Mouse (Mus musculus): Measurements from ENCODE around the gene Fmn2.

The Fmn2 gene

DNA sequence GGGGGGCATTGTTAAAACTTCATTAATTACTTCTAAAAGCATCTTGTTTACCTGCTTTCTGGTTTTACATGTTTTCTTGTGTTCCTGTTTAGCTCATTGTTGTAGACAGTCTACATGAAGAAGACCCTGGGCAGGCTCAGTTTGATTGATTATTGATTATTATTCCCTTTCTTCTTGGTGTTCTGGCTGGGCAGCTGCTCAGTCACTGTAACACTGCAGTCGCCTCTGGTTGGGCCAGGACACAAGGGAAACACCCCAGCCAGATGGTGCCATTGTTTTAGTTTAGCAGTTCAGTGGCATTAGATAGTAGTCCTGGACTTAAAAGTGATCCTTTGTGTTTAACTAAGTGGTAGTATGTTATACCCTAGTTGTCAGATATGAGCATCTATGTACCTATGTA lies 167.5 kb downstream of the Fmn2 start:
- no peak for DNase-seq

DNA sequence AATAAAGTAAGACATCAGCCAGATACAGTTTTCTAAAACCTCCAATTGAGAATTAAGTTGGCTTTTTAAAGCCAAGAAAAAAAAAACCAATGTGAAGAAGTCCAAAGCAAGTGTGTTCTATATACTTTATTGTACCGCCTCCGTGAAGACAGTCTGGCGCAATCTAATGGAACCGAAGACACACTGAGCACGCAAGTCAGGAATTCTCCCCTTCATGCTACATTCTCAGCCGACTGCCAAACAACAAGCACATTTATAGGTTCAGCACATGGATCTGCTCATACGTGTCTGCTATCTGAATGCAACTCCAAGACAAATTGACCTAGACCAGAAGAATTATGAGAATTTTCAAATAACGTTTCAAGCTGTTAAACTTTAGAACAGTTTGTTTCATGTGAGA lies 169.2 kb downstream of the Fmn2 start:
- DNase-seq, result no peak

DNA sequence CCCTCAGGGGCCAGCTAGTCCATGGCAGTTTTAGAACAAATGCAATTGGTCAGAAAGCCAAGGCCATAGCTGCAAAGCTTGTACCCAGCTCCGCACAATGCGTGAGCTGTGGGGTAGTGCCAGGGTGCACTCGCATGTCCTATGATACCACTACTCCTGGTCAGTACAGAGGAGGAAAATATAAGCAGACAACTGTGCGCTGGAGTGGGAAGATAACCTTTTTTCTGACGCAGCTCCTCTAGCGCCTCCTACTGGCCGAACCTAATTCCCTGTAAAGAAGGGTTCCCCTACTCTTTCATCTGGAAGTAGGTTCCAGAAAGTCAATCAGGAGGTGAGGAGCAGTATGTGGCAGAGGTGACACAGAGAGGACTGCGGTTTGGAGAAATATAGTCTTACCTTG lies 173.0 kb downstream of the Fmn2 start:
- DNase-seq, result no peak

DNA sequence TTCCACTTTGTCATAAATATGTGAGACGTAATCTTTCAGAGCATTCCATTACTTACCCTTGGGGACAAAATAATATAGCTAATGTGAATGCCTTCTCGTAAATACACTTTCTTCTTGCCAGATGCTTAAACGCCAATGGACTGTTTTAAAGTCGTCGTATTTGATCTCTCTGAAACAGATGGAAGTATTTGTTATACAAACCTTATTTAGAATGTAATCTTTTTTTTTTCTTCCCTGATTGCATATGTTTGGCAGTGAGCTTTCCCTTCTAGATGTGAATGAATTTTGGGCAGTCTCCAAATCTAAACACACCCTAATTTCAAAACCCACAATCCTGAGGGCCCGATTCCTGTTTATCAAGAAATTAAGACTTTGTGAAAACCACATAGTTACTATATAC lies 173.7 kb downstream of the Fmn2 start:
- DNase-seq, result no peak

DNA sequence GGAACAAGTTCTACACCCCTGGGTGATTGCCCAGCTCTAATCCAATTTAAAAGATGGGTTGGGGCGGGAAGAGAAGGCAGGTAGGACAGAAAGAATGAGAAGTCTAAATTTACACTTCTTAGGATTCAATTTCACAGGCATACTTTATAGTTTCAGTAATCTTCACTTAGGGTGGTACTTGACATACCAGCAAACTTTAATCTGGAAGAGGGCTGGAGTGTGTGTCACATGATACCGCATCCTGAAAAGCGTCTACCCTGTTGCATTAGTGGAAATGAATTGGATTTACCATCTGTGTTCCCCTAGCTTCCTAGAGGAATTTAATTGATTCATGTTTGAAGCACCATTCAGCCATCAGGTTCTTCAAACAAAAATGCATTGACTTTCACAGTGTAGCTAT lies 174.6 kb downstream of the Fmn2 start:
- DNase-seq, result no peak

DNA sequence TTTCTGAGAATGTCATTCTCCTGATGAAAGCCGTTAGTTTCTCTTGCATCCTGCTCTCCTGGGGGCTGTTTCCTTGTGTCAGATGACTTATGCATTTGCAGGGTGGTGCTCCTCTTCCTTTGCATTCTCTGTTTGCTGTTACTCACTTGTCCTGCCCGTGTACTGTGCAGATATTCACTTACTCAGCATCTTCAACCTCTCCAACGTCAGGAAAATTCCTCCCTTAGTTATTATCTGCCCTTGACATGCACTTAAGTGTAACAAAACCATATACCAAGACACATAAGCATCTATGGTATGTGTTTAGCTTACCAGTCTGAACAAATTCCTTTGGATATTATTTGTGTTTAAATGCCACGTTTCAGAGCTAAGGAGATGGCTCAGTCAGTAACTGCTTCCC lies 175.6 kb downstream of the Fmn2 start:
- DNase-seq, result no peak

DNA sequence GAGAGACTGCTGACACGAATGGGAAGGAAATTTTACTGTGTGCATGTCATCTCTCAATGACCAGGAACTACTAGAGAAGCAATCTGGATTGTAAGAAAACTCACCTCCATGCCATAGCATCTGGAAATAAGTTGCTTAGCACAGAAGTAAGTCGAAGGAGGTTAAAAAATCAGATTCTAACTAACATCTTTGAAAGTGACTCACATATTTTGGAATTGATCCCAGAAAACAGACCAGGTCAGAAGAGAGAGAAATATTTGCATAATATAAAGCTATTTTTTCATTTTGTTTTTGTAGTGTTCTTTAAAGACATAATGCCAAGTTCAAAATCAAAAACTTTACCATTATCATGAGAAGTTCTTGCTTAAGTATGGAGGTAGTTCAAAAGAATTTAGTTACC lies 187.7 kb downstream of the Fmn2 start:
- no peak for DNase-seq

DNA sequence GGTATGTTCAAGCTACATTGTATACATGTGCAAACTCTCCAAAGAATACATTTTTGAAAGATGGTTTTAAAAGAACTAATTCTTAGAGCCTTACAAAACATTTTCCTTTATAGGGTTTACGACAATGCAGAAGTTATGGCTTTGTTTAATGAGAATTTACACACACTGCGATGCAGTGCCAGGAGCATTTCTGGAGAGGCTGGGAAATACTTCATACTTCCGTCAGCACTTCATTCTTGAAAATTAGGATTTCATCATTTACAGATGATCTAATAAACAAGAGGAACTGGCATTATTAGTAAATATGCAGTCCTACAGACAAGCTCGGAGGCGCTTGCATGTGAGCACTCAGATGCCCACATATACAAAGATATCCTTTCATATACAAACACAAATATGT lies 199.2 kb downstream of the Fmn2 start:
- DNase-seq, result no peak

DNA sequence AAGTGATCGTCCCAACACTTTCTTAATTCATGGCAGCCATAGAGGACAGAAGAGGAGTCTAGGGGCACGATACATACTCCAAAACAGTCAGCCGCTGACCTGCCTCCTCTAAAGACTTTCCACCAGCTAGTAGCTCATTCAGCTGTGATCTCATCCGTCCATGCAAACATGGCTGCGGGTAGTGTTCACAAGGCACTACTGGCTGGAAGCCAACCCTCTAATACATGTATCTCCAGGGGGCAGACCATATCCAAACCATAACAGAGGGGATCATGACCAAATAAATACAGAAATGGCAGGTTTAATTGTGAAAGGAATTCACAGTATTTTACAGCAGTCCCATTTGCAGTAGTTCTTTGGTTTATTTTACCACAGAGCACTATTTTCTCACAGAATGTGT lies 200.2 kb downstream of the Fmn2 start:
- no peak for DNase-seq

DNA sequence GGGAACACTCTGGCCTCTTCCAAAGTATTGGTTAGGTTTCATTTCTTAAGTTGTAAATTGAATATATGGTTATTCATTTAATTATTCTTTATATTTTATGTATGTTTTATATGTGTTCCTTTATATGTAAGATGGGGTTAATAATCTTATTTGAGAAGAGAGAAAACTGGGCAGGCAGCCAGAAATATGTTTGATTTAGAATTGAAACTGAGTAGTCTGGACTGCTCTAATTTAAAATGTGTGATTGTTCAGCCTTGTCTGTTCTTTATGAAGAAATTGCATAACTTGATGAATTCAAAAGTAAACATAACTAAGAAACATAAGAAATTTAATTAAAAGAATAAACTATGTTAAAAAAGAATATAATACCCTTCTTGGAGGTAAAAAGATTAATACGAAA lies 202.3 kb downstream of the Fmn2 start:
- DNase-seq, result no peak

DNA sequence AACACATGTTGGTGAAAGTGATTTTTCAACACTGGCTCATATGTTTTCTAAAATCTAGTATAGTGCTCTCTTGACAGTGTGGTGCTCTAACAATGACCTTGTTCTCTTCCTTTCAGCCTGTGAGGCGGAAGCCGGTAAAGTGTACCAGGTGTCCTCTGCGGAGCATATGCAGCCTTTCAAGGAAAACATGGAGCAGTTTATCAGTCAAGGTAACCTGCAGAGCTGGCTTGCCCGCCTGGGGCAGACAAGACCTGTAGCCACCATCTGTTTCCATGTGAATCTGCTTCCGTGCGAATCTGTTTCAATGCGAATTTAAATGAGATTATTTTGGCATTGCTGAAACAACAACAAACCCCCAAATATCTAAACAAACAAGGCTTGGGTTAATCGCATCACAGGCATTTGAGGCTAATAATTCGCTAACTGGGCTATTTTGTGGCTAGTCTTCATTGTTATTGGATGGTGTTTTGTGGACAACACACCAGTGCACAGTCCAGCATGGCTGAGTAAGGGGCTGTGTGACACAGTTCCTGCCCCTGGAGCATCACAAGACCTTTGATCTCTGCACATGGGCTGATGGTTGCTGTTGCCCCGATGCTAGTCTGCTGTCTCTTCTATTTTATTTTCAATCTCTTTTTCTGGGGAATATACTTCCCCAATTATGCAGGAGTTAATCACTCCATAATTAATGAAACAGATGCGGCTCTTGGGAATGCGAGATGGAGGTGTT lies 218.3 kb downstream of the Fmn2 start:
- DNase-seq, result no peak

DNA sequence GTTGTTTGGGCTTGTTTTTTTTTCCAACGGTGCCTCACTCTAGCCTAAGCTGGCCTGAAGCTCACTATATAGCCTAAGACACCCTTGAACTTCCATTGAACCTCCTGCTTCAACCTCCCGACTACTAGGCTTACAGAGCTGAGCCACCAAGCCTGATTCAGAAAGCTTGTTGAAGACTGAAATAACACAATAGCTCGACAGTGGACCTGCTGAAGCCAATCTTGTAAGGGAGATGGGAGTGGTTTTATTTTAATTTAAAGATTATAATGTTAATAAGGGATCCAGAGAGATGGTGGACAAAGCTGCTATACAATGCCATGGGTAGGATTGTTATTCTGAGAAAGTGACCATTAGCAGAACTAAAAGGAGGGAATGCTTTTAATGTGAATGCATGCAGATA lies 227.1 kb downstream of the Fmn2 start:
- no peak for DNase-seq

DNA sequence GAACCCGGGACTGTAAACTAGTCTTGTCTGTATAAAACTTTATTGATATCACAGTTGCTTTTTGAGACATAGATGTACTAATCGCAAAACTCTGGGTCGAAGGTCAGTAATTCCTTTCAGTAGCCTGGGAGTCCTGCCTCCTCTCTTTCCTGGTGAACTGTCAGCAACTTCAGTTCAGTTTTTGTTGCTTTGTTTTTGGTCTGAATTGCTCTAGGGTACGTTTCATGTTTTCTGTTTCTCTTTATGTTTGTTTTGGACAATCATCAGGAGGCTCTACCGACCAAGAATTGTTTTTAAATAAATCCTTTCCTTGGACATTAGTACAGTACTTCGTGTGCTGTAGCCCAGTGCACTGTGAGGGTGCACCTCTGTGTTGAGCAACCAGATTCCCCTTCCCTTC lies 231.1 kb downstream of the Fmn2 start:
- DNase-seq, result no peak

DNA sequence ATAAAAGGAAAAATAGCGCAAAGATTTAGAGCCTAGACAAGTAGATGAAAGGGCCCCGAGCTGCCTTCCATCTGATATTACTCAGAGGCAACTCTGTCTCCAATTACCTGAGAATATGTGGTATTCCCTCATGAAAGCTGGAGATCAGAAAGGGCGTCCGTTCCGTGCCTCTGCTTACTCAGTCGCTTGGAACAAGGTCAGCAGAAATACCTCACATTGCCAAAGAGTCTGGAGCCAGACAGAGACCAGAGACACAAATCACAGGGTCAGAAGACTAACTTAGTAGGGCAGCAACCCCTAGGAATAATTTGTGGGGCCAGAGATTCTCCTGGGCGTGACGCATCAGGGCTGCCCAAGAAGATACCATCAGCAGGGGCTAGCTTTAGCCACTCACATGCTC lies 237.3 kb downstream of the Fmn2 start:
- DNase-seq, result peak; percentile 9

DNA sequence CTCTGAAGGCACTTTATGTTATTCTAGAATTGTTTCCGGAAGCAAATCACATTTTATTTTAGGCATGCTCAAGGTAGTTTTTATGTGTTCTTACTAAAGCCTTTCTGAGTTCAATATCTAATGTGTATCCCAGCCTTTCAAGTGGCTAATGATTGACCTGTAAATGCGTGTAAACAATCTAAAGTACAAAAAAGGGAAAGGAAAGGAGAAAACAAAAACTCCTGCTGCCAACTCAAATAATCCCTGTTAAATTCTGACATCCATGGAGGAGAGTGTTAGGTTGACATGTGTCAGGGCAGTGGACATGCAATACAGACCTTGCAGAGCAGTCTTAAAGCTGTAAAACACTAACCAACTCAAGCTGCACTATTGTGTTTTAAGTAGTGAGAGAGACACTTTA lies 241.0 kb downstream of the Fmn2 start:
- no peak for DNase-seq

DNA sequence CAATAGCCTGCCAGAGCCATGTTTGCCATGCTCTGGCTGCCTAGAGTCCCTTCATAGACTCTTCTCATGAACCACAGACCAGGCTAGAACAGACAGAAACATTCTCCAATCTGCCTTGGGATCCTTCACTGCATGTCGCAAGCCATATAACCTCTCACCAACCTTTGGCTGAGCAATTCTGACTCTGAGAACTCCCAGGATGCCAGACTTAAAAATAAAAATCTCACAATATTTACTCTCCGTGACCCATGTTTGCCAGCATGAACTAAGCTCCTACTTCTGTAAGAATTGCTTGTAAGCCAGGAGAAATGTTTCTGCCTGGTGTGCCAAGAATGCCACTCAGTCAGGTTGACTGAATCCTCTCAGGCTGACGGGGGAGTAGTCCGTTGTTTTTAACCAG lies 246.9 kb downstream of the Fmn2 start:
- DNase-seq, result no peak

DNA sequence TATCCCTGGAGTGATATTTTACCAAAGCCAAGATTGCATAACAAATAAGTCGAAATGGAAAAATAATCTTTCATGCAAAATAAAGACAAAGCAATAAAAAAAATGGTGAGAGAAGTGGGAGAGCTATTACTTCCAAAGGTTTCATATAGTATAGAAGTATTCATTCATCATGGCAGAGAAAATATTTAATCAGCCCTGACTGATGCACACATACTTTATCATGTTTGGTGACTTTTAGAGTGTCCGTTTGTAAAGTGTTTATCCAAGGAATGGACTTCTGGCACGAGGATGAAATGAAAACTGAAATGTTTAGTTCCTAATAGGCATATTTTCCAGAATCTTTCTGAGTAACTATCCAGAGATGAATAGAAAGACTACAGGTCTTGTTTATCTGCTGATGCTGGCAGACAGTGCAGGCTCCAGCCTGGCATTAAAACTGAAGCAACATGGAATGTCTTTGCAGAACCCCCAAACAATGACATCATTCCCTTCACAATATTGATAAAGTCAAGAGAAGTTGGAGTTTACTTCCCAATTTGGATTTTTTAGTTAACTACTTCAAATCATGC lies 249.4 kb downstream of the Fmn2 start:
- DNase-seq, result no peak

DNA sequence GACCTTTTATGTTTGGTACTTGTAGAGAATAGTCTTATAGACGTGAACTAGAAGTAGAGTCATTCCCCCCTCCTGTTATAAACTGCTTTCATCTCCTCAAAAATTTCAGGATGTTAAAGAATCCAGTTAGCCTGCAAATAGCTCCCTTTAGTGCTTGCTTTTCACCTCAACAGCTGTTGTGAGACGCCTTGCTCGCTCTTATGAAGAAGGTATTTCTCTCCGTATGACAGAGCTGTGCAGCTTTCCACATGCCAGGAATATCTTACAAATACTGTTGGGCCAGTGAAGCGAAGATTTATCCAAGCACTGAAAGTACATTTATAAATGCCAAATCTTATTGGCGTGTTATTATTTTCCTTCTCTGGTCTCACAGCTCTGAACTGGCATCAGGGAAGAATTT lies 257.7 kb downstream of the Fmn2 start:
- no peak for DNase-seq

DNA sequence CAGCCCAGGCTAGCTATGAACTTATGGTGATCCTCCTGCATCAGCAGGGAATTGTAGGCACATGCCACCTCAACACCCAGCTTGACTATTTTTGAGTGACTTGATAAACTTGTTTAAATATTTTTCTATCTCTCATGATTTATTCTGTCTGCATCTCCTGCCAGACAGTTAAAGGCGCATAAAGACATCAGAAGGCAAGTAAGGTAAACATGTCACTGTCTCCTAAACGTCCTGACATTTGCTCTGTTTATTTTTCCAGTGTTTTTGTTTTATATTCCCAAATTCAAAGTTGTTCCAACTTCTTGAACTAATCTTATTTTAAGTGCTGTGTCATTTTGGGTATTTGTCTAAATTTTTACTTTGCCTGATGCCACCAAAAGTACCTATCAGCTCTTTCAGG lies 264.1 kb downstream of the Fmn2 start:
- DNase-seq, result no peak

DNA sequence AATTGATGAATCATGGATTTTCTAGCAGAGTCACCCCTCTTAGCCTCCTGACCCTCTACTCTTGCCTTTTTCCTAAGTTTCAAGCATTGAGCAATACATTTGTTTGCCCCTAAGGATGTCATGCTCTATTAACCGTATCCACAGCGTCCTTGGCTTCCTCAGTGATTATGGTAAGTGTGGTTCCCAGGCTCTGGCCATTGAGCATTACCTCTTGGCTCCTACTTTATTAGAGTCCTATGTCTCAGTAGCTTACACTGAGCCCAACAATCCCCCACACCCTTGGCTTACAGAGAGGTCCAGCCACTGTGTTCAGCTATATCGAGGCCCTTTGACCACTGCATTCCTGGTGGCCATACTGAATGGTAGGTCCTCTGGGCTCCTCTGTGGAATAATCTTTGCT lies 265.2 kb downstream of the Fmn2 start:
- no peak for DNase-seq

DNA sequence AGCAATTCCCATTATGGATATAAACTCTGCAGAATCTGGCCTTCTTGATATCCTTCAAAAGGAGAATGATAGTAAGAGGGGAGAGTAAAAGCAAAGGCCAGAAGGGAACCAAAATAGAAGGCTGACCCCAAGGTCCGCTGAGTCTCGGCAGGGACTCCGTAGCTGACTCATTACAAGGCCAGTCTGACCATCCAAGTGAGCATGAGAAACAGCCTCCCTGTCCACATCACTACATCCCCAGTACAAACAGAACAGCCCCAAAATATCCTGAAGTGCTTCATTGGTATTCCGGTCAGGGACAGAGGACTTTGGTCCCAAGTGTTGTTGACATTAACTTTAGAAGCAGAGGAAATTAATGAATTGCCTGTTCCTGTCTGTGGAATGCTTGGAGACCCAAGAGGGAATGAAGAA lies 270.3 kb downstream of the Fmn2 start:
- peak; percentile 9 for DNase-seq

DNA sequence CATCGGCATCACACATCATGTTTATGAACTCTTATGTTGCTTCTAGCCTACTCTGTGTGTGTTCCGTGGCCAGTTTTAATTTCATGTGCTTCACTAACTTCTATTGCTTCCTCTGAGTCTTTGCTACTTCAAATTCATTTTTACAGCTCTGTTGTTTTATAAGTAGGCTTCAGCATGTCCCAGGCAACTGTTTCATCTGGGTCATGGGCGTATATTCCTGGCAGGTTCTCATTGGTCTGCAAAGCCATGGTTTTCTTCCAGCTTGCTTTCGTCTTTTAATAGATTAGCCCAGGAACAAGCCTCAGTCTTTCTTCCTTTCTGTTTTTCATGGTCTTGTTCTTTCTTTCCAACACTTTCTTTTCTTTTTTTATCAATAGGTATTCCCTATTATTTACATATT lies 279.4 kb downstream of the Fmn2 start:
- no peak for DNase-seq

DNA sequence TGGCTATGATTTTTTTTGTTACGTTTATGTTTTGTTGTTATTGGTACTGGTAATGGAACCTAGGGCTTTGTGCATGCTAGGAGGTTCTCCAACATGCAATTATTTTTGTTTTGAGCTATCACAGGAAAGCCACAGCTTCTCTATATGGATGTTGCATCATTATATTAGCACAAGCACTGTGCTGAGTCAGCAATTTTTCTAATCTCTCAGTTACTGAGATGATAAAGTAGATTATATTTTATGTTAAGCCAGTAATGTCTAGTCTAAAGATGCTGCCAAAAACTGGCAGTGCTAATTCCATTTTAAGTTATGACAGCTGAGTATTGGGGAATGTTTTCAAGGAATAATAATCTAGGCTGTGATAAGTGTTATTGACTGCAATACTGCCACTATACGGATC lies 287.0 kb downstream of the Fmn2 start:
- no peak for DNase-seq

DNA sequence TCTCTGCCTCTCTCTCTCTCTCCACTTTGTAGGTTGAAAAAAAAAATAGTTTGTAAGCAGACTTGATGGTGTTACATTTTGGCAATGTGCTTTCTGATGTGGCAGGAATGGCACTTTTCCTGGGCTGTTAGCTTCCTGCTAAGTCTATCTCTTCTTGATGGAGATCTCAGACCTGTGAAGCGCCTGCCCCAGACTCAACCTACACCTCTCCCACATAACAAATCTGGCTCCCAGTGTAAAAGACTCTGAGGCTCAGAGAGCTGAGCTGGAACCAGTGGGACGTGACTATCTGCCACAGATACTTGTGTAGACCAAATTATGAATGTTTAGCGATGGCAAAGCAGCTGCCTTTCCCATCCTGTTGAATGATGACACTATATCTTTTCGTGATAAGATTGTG lies 310.2 kb downstream of the Fmn2 start:
- DNase-seq, result no peak

DNA sequence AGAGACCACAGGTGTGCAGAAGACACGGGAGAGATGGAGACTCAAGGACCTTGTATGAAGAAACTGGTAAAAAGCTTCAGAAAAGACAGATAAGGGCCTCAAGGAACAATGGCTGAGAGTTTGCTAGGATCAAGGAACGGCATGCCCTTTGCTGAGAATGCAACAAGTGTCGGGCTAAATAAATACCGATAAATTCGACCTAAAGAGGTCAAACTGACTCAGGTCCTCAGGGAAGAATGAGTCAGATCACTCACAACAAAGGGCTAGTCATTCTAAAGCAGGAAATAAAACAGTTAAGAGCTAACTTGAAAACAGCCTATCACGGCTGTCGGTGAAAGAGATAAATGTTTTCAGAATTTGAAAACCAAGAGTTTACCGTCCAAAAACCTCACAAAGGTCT lies 324.9 kb downstream of the Fmn2 start:
- no peak for DNase-seq

All from kidney, postnatal 10 days (tissue).